Mouse (Mus musculus) T-helper 2 cell (primary cell): ENCODE results near the gene Rab5if.

Experiments
- in situ Hi-C: fragments of 300-600 bp; cut with MboI, MseI; formaldehyde crosslinking; loops from one replicate; pipeline ENCODE4 v1.15.1; 2025; ENCODE audit warnings: high pct_unique_total_duplicates

Rab5if gene

GRCm38 (mm10) chr2:156923057-156923456 lies 60.1 kb downstream of the Rab5if start:
- in situ Hi-C loops = no loop called here
